Mouse (Mus musculus) hematopoietic multipotent progenitor cell, adult 10-12 weeks (in vitro differentiated cells): ENCODE measurements around the gene Spp2. TPM values are rescaled to one million over a fixed set of nuclear protein-coding genes. Genes with fewer than 3 reads are reported as not detected.

Source experiments
- polyA plus RNA-seq: library from polyadenylated mRNA; stranded (reverse); fragments of >175 nt; gene quantifications from 2 replicates; pipeline ENCODE4 v1.2.3, GENCODE M21; 2012; ENCODE audit warnings: low replicate concordance

Gene Spp2
- not detected in 2 replicates for polyA plus RNA-seq

DNA sequence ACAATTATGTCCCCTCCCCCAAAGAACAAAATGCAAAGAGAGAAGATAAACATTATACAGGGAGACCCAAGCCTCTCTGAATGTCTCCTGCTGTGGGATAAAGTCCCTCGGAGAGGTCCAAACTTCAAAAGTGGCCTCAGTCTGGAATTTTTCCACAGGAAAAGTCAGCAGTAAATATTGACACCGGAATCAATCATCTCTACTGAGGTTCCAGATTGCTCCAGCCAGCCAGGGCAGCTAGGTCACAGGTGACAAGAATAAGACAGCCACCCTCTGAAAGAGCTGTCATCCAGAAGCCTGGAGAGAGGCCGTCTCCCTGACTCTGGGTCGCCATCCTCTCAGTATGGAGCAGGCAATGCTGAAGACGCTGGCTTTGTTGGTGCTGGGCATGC is at the start of gene Spp2:
TSS of gene Spp2 (plus strand) at position 155 of the 392 bp plus-strand sequence.

Other genes with a start within 250 kb of the Spp2 start
- gene Ugt1a5, start 240.9 kb upstream of the Spp2 start, polyA plus RNA-seq = not detected in 2 replicates
- not detected in 2 replicates for gene Ugt1a2, start 206.4 kb upstream of the Spp2 start, polyA plus RNA-seq
- gene Dnajb3, start 201.2 kb upstream of the Spp2 start, polyA plus RNA-seq = 0.75 and 1.2 TPM in 2 replicates
- gene Ugt1a1, start 195.0 kb upstream of the Spp2 start, polyA plus RNA-seq = not detected in 2 replicates
- 0.09 and 0.12 TPM in 2 replicates for gene Mroh2a, start 180.0 kb upstream of the Spp2 start, polyA plus RNA-seq
- gene Hjurp, start 129.3 kb upstream of the Spp2 start, polyA plus RNA-seq = 14.4 and 15.0 TPM in 2 replicates
- not detected in 2 replicates for gene Trpm8, start 129.3 kb upstream of the Spp2 start, polyA plus RNA-seq
- gene Glrp1, start 103.1 kb downstream of the Spp2 start, polyA plus RNA-seq = 0.17 TPM in 1 of 2 replicates, not detected in the other